Mouse (Mus musculus) spleen, adult 2 months (tissue): ENCODE results near the gene Tgfbr3. TPM values are rescaled to one million over a fixed set of nuclear protein-coding genes. Genes with fewer than 3 reads are reported as not detected.

Experiments used
- DNase-seq, 2 experiments: peaks; one replicate each; pipeline versions ENCODE4 v3.0.0 to v3.0.0-alpha.2; 2012 to 2021; ENCODE audit warnings: low spot score in 2 of 2, low read depth in 1 of 2
- H3K27ac ChIP-seq: fragments of 200-500 bp; 2 replicates; pipeline ENCODE4 v1.5.1; 2012; ENCODE audit warnings: low read length, inconsistent platforms; ENCODE audit not compliant: insufficient read depth
- H3K27me3 ChIP-seq: fragments of 200-500 bp; 2 replicates; pipeline ENCODE4 v1.6.1; 2012; ENCODE audit warnings: mild to moderate bottlenecking, moderate library complexity, low read length, inconsistent platforms; ENCODE audit not compliant: control insufficient read depth, insufficient read depth
- H3K36me3 ChIP-seq: fragments of 200-500 bp; 2 replicates; pipeline ENCODE4 v1.6.1; 2012; ENCODE audit warnings: mild to moderate bottlenecking, low read length, inconsistent platforms; ENCODE audit not compliant: control insufficient read depth, insufficient read depth
- H3K4me1 ChIP-seq: fragments of 200-500 bp; 2 replicates; pipeline ENCODE4 v1.6.1; 2011; ENCODE audit warnings: inconsistent platforms; ENCODE audit not compliant: control insufficient read depth, insufficient read depth, insufficient read length
- H3K4me3 ChIP-seq: fragments of 200-500 bp; 2 replicates; pipeline ENCODE4 v1.5.1; 2011; ENCODE audit warnings: mild to moderate bottlenecking, inconsistent platforms; ENCODE audit not compliant: insufficient read depth, insufficient read length; ENCODE audit errors: extremely low read depth
- CTCF ChIP-seq: fragments of 200-500 bp; IDR thresholded peaks from 2 replicates; pipeline ENCODE4 v1.5.1; 2011; ENCODE audit warnings: mild to moderate bottlenecking, inconsistent platforms; ENCODE audit not compliant: insufficient read depth, insufficient read length, insufficient replicate concordance; ENCODE audit errors: extremely low read depth
- POLR2A ChIP-seq: fragments of 200-500 bp; IDR thresholded peaks from 2 replicates; pipeline ENCODE4 v1.6.1; 2011; ENCODE audit warnings: low read depth, low read length, inconsistent platforms
- WGBS: fragments of 180-500 bp; shearing (Covaris S2); methylation state at CpG from one replicate; pipeline ENCODE4 v1.1.7; 2018; 5-methylcytosine and 5-hydroxymethylcytosine counted together
- polyA plus RNA-seq: library from polyadenylated mRNA; depleted of rRNA; stranded (reverse); fragments of >200 nt; gene quantifications from 2 replicates; pipeline ENCODE4 v1.2.3, GENCODE M21; 2012

Tgfbr3 gene
- polyA plus RNA-seq, 1 experiment, result 20.5 TPM

DNA sequence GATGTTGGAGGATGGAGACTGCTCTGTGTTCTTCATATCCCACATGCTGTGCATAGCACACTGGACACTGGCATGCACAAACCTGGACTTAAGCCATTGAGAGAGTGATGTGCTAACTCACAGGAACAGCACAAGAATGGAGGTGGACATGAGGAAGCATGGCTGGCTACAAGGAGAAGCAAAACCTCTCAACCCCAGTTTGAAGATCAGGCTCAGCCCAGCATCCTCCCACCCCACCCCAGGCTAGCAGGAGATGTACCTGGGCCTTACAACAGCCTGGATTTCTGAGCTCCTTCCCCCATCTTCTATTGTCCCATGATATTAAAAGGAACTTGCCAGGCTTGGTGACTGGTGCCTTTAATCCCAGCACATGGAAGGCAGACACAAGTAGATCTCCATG is 126.1 kb downstream of the Tgfbr3 start:
- Histone ChIP-seq H3K27ac (no peak overlapping the region), H3K27me3 (no peaks in the 10 kb centered on the region), H3K36me3 (no peaks in the 10 kb centered on the region), H3K4me3 (no peak overlapping the region), H3K4me1 (no peaks in the 10 kb centered on the region; the same call in 1 of the 2 replicates)
- TF ChIP-seq CTCF, result no peak
- no peak for TF ChIP-seq POLR2A
- DNase-seq, result no peak

DNA sequence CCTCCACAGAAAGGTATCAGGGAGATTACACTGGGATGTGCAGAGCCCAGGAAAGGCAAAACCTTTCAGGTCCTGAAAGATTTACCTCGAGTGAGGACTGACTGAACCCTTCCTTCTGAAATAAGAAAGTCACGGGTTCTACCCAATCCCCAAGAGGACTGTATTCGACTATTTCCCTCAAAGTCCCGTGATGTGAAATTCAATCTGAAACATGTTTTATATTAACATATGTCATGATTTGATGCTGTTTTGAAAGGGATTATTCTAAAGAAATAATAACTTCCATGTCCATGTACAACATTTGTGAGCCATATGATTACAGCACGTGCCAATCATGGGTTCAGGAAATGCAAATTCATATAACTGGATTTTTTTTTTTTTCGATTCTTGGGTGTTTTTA is 126.6 kb downstream of the Tgfbr3 start:
- H3K4me3 ChIP-seq, result no peak overlapping the region
- DNase-seq, result no peak
- H3K27me3 ChIP-seq, result no peaks in the 10 kb centered on the region
- WGBS, result 83% methylated on average over 6 of the region's 6 CpGs
- H3K27ac ChIP-seq, result no peak overlapping the region
- no peaks in the 10 kb centered on the region for H3K36me3 ChIP-seq
- TF ChIP-seq POLR2A, result no peak
- TF ChIP-seq CTCF, result no peak
- no peaks in the 10 kb centered on the region; the same call in 1 of the 2 replicates for H3K4me1 ChIP-seq

DNA sequence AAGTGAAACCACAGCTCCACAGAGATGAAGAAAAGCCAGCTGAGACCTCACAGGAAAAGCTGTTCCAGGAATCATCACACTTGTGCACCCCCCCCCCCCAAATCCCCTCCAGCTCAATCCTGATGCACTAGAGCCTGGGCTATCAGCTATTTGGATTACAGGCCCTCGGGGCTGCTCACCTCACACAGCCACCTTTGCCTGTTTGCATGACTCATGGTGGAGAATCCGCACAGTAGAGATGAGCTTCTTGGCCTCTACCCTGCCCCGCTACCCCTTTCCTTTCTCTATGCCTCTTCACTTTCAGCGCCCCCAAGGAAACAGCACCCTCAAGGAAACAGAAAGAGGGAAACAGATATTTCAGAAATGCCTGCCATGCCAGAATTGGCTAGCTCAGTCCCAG is 127.1 kb downstream of the Tgfbr3 start:
- Histone ChIP-seq H3K27me3 (no peaks in the 10 kb centered on the region), H3K4me3 (no peak overlapping the region), H3K4me1 (no peaks in the 10 kb centered on the region; the same call in 1 of the 2 replicates), H3K36me3 (no peaks in the 10 kb centered on the region), H3K27ac (no peak overlapping the region)
- TF ChIP-seq POLR2A (no peak), CTCF (no peak)
- no peak for DNase-seq
- WGBS, result 87% methylated on average over 4 of the region's 4 CpGs

DNA sequence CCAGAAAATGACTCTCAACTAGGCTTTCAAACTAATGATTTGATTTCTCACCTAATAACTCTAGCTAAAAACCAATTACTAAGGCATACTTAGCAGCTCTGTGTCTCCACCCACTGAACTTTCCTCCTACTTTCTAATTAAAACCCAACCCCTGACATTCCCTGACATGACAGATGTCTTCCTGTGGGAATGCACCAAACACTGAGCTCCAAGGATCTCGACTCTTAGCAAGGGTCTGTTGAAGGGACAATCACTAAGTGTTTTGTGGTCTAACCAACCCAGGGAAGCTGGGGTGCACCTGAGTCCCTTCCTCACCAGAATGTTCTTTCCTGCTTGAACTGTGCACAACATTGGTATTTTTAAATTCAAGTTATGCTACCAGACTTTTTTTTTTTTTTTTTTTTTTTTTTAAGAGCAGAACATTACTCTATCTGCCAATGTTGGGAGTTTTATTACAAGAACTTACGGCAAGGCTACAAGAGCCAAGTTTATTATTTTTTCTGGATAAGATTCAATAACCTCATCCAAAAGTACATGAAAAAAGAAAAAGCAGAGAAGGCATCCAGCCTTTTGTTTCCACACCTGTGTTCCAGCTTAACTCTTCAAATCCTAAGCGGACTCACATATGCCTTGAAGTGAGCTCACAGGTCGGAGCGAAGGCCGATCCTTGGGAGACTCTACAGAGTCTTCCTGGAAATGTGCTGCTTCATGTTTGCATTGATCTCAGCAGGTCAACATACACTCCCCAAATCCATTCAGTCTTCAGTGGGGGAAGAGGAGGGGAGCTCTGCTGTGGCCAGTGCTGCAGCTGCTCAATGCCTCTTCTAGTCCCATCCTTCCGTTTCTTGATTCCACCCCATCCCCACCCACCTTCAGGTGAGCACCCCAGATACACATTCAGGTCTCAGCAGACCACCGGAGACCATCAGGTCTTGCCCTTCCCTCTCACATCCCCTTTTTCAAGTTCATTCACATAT is 129.2 kb downstream of the Tgfbr3 start:
- Histone ChIP-seq H3K4me1 (no peaks in the 10 kb centered on the region; the same call in 1 of the 2 replicates), H3K27me3 (no peaks in the 10 kb centered on the region), H3K27ac (no peak overlapping the region), H3K4me3 (no peak overlapping the region), H3K36me3 (no peaks in the 10 kb centered on the region)
- WGBS, result 83% methylated on average over 8 of the region's 8 CpGs
- no peak for DNase-seq
- TF ChIP-seq CTCF (no peak), POLR2A (no peak)

DNA sequence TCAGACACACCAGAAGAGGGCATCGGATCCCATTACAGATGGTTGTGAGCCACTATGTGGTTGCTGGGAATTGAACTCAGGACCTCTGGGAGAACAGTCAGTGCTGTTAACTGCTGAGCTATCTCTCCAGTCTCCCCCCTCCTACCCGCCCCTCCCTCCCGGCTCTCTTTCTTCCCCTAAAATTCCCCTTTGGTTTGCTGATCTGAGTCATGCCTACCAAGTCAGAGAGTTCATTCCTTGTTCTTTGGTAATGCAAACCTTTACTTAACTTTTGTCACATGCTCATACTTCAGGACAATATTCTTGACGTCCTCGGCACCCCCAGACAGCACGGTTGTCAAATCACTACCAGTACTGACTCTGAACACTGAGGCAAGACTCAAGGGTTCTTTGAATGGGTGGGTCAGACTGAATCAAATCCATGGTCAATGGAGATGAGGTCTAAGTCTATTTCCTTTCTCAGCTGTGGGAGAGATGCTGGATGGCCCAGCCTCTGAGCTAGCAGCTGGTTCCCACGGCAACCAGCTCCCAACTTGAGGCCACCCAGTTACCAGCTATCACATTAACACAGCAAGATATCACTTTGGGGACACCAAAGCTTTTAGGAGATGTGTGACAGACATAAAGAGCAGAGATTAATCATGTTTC is 130.8 kb downstream of the Tgfbr3 start:
- Histone ChIP-seq H3K4me3 (no peak overlapping the region), H3K27ac (no peak overlapping the region), H3K27me3 (no peaks in the 10 kb centered on the region), H3K36me3 (no peaks in the 10 kb centered on the region), H3K4me1 (no peaks in the 10 kb centered on the region)
- DNase-seq, result no peak
- 93% methylated on average over 7 of the region's 7 CpGs for WGBS
- TF ChIP-seq CTCF (no peak), POLR2A (no peak)

DNA sequence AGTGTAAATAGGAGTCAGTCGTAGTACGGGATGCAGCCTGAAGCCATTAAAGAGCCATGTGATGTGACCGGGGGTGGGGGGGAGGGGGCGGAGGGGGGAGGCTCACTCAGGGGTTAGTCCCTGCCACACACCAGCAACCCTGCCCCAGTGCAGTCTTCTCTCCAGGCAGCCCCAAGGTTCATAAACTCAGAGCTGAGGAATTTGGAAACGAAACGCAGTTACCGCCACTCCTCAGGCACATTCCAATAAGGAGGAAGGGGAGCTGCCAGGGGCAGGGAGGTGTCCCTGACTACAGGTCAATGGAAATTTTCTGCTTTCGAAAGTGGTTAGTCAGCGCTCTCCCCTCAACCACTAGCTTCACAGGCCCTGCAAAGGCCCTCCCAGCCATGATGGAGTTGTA is 132.0 kb downstream of the Tgfbr3 start:
- DNase-seq, result no peak
- H3K27ac ChIP-seq, result no peak overlapping the region

More for the DNA sequence above, 132.0 kb downstream of the Tgfbr3 start:
- H3K4me3 ChIP-seq, result no peak overlapping the region
- no peaks in the 10 kb centered on the region for H3K4me1 ChIP-seq
- H3K27me3 ChIP-seq, result no peaks in the 10 kb centered on the region
- TF ChIP-seq POLR2A (no peak), CTCF (no peak)
- 96% methylated on average over 9 of the region's 9 CpGs for WGBS
- no peaks in the 10 kb centered on the region for H3K36me3 ChIP-seq
